Mouse (Mus musculus) right cerebral cortex, postnatal 10 days (tissue): ENCODE data around the gene Ccdc122.

Experiments
- DNase-seq, 2 experiments: peaks; one replicate each; pipeline ENCODE4 v3.0.0; 2021; ENCODE audit warnings: low spot score in 2 of 2

Gene Ccdc122

DNA sequence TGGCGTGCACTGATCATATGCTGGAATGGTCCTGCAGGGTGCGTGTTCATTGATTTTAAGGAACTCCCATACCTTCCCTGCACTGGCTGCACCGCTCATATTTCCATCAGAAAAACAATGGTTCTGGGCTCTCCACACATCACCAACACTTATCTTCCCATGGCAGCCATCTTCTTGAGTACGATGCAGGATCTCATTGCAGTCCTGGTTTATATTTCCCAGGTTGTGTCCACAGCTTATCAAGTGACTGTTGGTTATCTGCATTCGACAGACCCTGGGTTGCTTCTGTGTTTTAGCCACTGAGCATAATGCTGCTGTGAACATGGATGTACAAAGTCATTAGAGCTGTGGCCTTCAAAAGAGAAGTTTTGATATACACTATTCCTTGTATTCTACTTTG, 94.0 kb downstream of the Ccdc122 start:
- DNase-seq = no peak

DNA sequence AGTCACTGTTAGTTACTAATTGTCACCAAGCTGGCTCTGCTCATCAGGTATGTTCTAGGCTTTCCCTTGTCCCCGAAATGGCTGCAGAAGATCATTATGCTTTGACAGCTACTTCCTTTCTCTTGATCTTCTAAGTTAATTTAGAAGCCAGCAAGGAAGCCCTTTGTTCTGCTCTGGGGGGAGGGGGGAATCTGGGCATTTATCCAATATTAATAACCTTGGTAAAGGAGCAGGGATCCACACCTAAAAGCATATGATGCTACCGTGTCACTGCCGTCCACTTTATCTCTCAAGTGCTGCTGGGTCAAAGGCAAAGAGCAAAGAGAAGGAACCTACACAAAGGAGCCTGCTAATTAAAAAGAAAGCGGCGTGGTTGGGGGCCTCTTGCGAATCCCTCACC, 100.4 kb downstream of the Ccdc122 start:
- DNase-seq = no peak

DNA sequence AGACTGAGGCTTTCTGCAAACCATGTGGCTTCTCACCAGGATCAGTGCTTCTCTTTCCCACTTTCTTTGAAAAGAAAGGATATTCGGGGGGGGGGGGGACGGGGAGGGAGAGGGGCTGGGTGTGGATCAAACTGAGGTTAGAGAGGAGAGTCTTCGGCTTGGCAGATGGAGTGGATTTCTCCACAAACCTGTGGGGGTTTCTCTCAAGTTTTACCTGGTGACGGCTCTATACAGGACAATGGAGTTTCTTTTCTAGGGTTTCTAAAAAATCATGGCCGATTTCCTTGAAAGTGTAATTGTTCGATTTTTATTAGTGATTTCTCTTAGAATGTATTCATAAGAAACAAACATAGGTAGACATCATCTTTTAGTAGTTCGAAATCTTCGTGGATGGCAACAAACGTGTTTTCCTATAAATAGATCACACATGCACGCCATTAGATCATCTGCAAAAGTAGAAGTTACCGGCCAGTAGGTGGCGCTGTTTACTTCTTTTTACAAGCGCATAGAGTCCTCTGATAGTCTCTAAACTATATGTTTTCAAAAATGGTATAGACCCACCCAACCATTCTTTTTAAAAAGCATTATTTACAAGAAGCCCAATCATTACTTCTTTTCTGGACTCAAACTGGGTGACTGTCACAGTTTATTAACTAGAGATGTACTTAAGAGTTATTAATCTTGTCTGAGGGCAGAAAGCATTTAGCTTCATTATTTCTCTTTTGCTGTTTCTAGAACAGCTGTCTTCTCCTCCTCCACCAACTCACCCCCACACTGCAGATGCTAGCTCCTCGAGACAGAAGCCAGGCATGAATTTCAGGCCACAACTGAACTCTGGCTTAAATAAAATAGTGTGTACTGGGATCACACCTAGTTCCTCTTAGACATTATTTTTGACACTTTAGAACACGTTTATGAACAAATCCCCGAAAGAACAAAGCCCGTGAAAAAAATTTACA, 105.0 kb downstream of the Ccdc122 start:
- DNase-seq = peak; percentile 86 to 90

DNA sequence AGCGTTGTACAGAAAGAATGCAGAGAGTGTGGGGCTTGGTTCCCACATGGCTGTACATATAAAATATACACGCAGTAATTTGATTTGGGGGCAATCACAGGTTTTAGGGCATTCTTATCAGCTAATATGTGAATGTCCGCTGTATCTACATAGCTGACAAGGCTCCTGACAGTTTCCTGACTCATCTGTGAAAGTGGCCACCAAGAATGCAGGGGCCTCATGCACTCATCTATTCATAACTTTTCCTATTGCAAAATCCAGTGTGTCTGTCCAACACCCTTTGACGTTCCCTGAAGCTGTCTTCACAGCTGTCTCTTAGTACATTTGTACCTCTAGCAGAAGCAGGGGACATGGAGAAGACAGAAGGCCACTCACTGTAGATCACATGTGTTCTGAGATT, 108.5 kb downstream of the Ccdc122 start:
- DNase-seq = no peak

DNA sequence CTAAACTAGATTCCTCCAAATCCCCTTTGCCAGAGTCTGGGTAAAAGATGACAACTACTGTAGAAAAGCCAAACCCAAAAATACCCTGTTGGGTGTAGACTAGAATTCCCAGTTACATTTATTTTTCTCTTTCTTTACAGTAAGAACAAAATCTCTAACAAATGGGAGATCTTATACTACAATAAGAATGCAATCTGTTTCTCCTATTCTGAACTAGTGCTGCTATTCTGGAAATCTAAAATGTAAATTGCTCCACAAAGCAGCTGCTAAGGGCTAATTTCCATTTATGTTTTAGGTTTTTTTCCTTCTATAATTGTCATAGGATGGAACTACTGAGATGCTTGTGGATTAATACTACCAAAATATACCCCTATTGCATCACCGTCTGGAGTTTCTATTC, 111.1 kb downstream of the Ccdc122 start:
- DNase-seq = no peak

DNA sequence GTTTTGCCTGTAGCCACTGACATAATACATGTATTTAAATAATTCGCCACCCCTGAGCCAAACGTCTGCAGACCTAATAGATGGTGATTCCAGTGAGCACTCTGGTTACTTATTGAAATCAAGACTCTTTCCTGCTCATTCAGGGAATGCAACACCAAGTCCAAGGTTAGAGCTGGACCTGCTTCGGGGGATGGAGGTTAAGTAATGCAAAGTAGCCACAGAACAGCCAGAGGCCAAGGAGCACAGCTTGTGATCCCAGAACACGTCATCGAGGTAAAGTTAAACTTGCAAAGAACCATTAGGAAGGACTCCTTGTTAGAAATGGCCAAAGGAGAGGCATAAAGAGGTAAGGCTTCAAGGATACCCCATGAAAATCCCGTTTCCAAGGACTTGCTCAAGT, 114.0 kb downstream of the Ccdc122 start:
- no peak for DNase-seq

DNA sequence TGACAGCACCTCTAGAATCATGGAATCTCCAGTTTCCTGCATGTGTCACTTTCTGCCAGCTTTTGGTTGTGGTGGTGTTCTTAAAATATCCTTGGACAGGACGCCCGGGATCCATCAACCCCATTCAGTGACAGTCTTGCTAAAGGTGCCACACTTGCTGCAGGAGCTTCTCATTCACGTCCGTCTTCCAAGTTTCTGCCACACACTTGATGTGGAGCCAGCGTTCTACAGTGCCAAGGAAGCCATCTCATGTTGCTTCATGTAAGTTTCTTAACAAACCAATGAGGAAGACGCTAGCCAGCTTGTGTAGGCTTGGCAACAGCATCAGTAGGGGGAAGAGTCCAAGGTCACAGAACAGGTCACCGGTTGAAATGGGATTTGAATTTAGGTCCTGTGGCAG, 114.9 kb downstream of the Ccdc122 start:
- DNase-seq = peak in 1 of 2 experiments; percentile 63

DNA sequence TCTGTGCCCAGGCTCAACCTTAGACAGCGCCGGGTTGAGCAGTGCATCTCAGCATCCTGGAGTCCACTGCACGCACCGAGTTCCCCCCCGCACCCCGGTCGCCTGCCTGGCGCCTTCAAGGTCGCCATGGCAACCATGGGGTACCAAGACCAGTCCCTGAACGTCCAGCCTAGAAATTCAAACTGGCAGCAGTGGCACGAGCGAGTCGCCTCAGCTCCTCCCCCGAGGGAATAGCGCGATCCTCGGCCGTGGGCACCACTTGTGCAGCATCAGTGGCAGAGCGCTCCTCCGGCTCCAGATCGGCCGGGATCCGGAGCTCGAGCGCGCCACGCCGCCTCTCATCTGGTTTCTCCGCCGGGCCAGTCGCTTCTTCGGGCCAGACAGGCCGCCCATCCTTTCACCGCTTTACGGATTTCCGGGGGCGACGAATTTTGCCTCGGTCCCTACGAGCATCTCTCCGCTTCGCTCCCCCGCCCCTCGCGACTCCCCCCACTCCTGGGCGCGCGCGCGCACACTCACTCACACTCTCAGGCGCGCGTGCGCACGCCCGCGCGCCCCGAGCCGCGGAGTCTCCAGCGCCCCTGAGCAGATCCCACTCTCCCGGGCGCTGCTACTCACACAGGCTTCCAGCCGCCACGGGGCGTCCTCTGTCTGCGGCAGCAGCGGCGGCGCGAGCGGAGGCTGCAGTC, 119.8 kb downstream of the Ccdc122 start, which contains the start of gene Enox1:
Gene Enox1, plus strand, starts transcription at position 542 of the 689 bp plus-strand sequence.
- DNase-seq = peak; percentile 92 to 94

DNA sequence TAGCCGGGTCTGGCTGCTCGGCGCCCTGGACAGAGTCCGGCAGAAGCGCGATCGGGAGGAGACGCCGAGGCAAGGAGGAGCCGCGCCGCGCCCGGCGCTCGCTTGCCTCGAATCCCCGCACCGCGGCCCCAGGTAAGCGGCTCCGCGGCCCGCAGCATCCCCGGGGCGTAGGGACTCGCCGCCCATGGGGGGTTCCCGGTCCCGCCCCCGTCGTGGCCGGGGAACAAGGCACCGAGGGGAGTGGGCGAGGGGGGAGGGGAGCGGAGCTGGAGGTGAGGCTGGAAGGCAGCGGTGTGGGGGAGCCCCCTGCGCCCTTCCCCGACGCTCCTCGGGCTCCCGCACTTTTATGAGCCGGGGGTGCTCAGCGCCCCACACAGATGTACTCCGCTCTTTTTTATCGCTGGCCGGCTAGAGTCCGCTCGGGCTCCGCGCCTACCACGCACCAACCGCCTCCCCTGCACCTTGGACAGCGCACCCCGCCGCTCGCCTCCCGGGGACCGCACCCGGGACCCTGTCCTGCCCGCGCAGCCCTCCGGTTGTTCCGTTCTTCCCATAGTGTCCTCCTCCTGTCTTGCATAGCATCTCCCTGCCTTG, 120.4 kb downstream of the Ccdc122 start:
- DNase-seq = peak; percentile 44 to 47

DNA sequence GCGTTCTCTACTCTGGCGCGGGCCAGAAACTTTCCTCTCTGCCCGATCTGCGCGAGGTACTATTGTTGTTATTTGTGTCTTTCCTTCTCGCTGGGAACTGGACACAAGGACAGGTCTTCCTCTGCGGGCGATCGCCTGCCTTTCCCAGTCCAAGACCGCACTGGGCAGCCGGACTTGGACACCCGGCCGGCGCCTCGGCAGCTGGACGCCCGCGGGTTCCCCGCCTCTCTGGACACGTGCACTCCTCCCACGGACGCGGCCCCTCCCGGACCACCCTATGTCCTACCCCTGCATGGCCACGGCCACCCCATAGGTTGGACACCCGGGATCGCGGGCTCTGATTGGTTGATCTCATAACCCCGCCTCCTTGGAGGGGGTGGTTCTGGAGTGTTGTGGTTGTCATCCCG, 120.9 kb downstream of the Ccdc122 start:
- DNase-seq = peak; percentile 93 to 95

DNA sequence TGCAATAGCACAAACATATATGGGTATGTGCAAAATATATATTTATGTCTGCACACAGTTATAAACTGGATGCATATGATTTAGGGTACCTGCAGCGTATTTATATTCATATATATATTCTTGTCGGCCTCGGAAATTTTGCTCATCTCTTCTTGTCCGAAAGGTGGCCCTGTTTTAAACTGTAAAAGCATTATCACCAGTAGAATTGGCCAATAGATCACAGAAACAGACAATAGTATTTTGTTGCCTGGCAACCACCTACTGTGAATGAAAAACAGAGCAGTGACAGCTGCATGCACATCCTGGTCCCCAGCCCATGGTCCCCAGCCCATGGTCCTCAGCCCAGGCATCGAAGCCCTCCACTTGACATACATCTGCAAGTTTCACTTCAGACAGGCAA, 122.8 kb downstream of the Ccdc122 start:
- no peak for DNase-seq
